8 mouse cellular contexts compared by ENCODE assay signal in genomic region chr14:32861149-32861581, GRCm38 (mm10). TPM values are rescaled to one million over a fixed set of nuclear protein-coding genes. Genes with fewer than 3 reads are reported as not detected.
DNase-seq lines count a peak whose midpoint lies in the region; ATAC-seq and TF ChIP-seq lines count a peak whose summit lies in the region.

No protein-coding gene starts in this region.

- TF ChIP-seq POLR2A in lung, adult 2 months (IDR thresholded peaks at IDR 0.05; ENCODE audit: borderline replicate concordance, extremely low read depth, low read depth, low read length), result no peak

- TF ChIP-seq CTCF in lung, embryonic 14.5 days (IDR thresholded peaks at IDR 0.05; ENCODE audit: low read depth), result no peak
- TF ChIP-seq CTCF in lung, adult 2 months (IDR thresholded peaks at IDR 0.05; ENCODE audit: insufficient read depth, low read length), result no peak

- no peak overlapping the region for H3K9ac ChIP-seq in lung, embryonic 14.5 days

- H3K27me3 ChIP-seq in lung, embryonic 14.5 days (ENCODE audit: insufficient read depth, low read length), result no peaks in the 10 kb centered on the region

- H3K27ac ChIP-seq in lung, embryonic 14.5 days (ENCODE audit: low read depth), result peak overlapping the region; percentile 85

- H3K9me3 ChIP-seq in lung, embryonic 14.5 days (ENCODE audit: low read depth, low read length), result no peaks in the 10 kb centered on the region

- peaks cover 35% of the 10 kb centered on the region for H3K4me1 ChIP-seq in lung, embryonic 14.5 days (ENCODE audit: insufficient read depth)
- H3K4me1 ChIP-seq in lung, adult 2 months (ENCODE audit: control insufficient read depth, insufficient read depth, low read length), result no peaks in the 10 kb centered on the region

- peak; percentile 92 for DNase-seq in lung, embryonic 14.5 days
- DNase-seq in lung, adult 2 months, result no peak
- DNase-seq in gastrocnemius, postnatal 25 days, result peak; percentile 44
- DNase-seq in kidney, adult 9 months, result peak; percentile 40
- DNase-seq in lung, postnatal 4 days, result peak; percentile 48 to 85
- no peak for DNase-seq in frontal cortex, postnatal 10 days (ENCODE audit: low spot score in 2 of 2)
- no peak for DNase-seq in layer of hippocampus, postnatal 10 days (ENCODE audit: low spot score in 2 of 2)
- DNase-seq in adrenal gland, adult 18-20 months (ENCODE audit: low spot score in 2 of 2), result no peak

- 21% methylated on average over 6 of the region's 6 CpGs for WGBS in lung, embryonic 14.5 days
- WGBS in lung, adult 2 months, result 24% methylated on average over 6 of the region's 6 CpGs

- ATAC-seq in lung, embryonic 14.5 days (ENCODE audit: insufficient read depth), result peak; percentile 87

- H3K4me2 ChIP-seq in lung, embryonic 14.5 days, result peak overlapping the region; percentile 28

- H3K4me3 ChIP-seq in lung, embryonic 14.5 days (ENCODE audit: low read depth, low read length), result no peak overlapping the region
- H3K4me3 ChIP-seq in lung, adult 2 months (replicated peaks; ENCODE audit: extremely low read depth, low read depth, low read length), result no peak overlapping the region

- H3K36me3 ChIP-seq in lung, embryonic 14.5 days (ENCODE audit: insufficient read depth), result peaks cover 5% of the 10 kb centered on the region; the same call in 1 of the 2 replicates

RNA-seq across cellular contexts. Expression of gene Vstm4, which starts 4.6 kb away (rescaled TPM):
- polyA plus RNA-seq in lung, embryonic 14.5 days (2014; fragmentation: Nextera tagmentation; extraction: Ambion mirVana), result 52.5 and 56.2 TPM in 2 replicates
- polyA plus RNA-seq in lung, adult 2 months (2012; rRNA removed), result 11.2 and 12.1 TPM in 2 replicates
- 1 to 10 TPM; 2.5 to 3.0 TPM for total RNA-seq in gastrocnemius, postnatal 25 days (2021)
- 1 to 10 TPM; 6.2 to 6.3 TPM for total RNA-seq in layer of hippocampus, postnatal 10 days (2021)
- total RNA-seq in adrenal gland, adult 18-20 months (2021), result 10 to 100 TPM in 1 of 2 experiments, 1 to 10 TPM in 1; 9.7 to 12.9 TPM

RNA-seq across cellular contexts. Expression of gene Fam170b, which starts 27.4 kb away (rescaled TPM):
- polyA plus RNA-seq in lung, embryonic 14.5 days (2014; fragmentation: Nextera tagmentation; extraction: Ambion mirVana), result 0.17 TPM in 1 of 2 replicates, not detected in the other
- polyA plus RNA-seq in lung, adult 2 months (2012; rRNA removed), result not detected in 2 replicates
- total RNA-seq in gastrocnemius, postnatal 25 days (2021), result not detected
- total RNA-seq in layer of hippocampus, postnatal 10 days (2021), result not detected
- total RNA-seq in adrenal gland, adult 18-20 months (2021), result under 1 TPM in 1 of 2 experiments, not detected in 1; 0.29 TPM

Comparison
In these comparisons a context has a peak if more than half of its experiments do, and no peak if none do; other contexts are left out.
1. DNase-seq: peak in lung, embryonic 14.5 days (single experiment), gastrocnemius, postnatal 25 days (single experiment), kidney, adult 9 months (single experiment) and lung, postnatal 4 days (2 of 2); none in lung, adult 2 months (single experiment), frontal cortex, postnatal 10 days (0 of 2), layer of hippocampus, postnatal 10 days (0 of 2) and adrenal gland, adult 18-20 months (0 of 2).